Mouse (Mus musculus): ENCODE measurements around the gene Man1c1. TPM values are rescaled to one million over a fixed set of nuclear protein-coding genes. Genes with fewer than 3 reads are reported as not detected.
A peak's percentile ranks its signal among the peaks of the same experiment; 100 is the strongest.

Man1c1 gene
- total RNA-seq, 2 experiments from 2014 or later = 21.6 to 23.8 TPM

GRCm38 (mm10) chr4:134634001-134634400, 70.1 kb downstream of the Man1c1 start:
- DNase-seq = no peak

DNA sequence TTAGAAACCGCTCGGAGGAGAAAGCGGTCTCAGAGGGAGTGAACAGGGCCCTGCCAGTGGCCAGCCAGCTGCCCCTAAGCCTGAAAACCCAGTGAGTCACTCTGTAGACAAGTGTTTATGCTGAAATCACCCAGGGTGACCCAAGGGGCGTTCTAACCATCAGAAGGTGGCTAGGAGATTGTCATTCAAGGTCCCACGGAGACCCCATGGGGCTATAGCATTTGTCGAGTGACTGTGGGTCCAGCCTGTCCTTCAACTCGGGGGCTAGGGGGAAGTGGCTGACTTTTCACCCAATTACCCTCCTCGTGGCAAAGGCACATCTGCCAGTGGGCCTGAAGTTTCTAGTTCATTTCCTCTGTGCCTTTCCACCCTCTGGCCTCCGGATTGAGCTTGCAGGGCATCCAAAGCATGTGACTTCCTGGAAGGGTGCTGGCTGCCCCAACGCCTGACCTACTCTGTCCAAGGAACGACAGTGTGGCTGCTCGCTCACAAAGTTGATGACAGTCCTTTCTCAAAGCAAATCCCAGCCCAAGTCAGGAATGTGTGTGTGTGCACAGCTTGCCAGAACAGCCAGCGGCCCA, 71.9 kb downstream of the Man1c1 start:
- peak in 1 of 2 experiments; percentile 54 for DNase-seq

DNA sequence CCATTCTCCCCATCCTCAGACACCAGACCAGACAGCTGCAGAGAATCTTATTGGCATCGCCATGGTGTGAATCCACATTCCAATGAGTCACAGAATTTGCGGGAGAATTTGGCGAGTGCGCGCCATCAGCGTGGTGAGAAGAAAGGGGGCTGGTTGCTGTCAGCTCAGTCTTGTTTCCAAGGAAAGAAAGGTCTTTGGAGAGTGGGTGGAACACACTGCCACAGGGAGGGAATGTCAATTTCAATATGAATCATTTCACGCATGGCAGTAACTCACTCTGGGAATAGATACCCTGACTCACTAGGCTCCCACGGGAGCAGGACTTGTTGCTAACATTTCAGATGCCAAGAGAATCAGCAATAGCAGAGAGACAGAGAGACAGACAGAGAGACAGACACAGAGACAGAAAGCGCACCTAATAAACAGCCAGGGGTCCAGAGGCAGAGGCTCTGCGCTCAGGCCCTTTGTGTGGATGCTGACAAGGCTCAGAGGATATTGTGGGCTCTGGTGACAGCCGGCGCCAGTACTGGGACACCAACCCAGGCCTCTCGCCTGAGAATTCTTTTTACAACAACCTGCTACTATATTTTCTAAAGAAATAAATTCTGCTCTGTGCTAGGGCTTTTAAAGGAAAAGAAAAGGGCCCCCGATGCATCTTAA, 72.5 kb downstream of the Man1c1 start:
- peak; percentile 55 to 65 for DNase-seq

- no peak for DNase-seq
These were observed 75.3 kb downstream of the Man1c1 start for GRCm38 (mm10) chr4:134628575-134629384.

GRCm38 (mm10) chr4:134628058-134628457, 76.0 kb downstream of the Man1c1 start:
- no peak for DNase-seq

GRCm38 (mm10) chr4:134626883-134627282, 77.2 kb downstream of the Man1c1 start:
- no peak for DNase-seq

DNA sequence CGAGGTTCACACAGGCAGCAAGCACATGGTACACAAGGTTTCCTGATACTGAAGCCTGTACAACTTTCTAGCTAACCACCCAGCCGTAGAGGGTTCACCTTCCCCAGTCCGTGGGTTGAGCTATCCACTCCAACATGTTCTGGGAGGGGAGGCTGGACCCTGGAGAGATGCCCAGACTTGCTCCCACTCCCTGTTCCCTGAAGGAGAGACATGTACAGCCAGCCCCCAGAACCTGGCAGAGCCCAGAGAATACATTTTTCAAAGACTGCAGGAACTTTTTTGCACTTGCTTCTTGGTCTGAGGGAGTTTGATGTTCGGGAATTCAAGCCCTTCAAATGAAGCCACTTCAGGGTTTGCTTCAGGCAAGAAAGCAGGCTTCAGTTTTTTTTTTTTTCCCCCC, 77.7 kb downstream of the Man1c1 start:
- DNase-seq = no peak

DNA sequence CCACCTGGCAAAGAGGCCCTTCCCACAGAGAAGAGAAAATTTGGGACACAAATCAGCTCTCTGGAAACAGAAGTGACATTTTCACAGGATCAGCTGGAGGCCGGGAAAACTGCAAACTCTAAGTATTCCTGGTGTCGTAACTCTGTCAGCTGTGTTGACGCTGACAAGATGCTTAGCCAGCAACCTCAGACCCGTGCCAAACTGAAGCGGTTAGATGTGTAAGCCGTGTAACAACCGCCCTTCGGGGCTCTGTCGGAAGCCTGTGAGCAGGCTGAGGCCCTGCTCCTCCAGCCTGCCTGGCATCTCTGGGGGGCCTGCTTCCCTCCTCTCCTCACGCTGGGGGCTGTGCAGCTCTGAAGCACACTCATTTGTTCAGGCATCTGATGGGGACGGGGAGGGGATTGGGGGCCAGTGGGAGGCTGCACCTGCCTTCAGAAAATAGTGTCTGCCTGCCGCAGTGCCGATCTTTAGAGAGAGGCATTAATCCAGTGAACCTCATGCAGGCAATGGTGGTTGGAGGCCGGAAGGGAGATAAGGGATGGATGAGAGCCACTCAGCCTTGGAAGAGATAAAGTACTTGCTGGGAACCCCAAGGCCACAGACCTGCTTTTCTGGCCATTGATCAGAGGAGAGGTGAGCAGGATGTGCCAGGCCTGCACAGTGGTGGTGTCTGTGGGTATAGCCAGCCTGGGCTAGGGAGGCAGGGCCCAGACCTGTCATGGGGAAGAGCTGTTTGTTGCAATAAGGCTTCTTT, 79.8 kb downstream of the Man1c1 start:
- no peak for DNase-seq

- DNase-seq = no peak
These were observed 82.4 kb downstream of the Man1c1 start for GRCm38 (mm10) chr4:134621695-134622094.

- no peak for DNase-seq
These were observed 83.8 kb downstream of the Man1c1 start for GRCm38 (mm10) chr4:134620246-134620645.

DNA sequence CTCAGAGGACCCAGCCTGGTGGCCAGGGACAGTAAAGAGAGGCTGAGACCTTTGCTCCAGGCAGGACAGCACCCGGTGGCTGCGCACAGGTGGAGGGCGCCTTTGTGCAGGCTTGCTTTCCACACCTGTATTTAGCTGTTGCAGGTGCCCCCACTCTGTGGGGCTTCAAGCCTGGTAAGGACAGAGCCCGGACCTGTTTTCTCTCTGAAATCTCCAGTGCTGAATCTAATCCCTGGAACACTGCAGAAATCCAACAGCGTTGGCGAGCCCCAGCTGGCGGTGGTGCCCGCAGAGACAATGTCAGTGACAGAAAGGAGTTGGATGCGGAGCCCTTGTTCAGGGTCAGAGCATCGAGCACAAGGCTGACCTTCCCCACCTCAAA, 84.6 kb downstream of the Man1c1 start:
- no peak for DNase-seq

DNA sequence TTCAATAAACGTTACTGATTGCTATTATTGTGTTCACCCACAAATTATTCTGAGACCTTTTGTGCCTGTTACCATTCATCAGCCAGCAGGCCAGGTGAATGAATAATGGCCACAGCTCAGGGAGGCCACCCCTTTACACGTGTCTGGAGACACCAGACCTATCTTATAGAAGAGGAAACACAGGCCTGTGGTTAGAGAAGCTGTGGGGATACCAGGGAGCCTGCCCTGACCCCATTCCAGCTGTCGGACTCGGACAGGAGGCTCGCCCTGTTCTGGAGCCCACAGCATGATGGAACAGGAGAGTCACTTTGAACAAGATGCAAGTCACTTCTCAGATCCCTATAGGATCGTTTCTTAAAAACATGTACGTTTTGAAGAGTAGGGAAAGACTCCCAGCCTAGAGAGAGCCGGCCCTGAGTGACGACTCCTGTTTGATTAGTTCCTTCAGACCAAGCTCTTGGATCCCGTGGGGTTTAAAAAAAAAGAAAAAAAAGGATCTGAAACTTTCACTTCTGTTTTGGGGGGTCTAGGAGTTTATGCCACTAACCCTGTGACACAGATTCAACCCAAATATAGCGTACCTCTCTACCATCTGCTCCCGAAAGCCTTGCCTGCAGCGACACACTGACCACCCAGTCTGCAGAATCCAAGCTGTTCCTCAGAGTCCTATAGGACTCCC, 85.1 kb downstream of the Man1c1 start:
- DNase-seq = no peak

GRCm38 (mm10) chr4:134617779-134618178, 86.3 kb downstream of the Man1c1 start:
- DNase-seq = no peak

GRCm38 (mm10) chr4:134615929-134616625, 88.0 kb downstream of the Man1c1 start:
- DNase-seq = no peak

- DNase-seq = no peak
These were observed 91.9 kb downstream of the Man1c1 start for GRCm38 (mm10) chr4:134612070-134612667.

- no peak for DNase-seq
These were observed 93.5 kb downstream of the Man1c1 start for GRCm38 (mm10) chr4:134610616-134611015.

- no peak for DNase-seq
These were observed 96.4 kb downstream of the Man1c1 start for GRCm38 (mm10) chr4:134607679-134608078.

DNA sequence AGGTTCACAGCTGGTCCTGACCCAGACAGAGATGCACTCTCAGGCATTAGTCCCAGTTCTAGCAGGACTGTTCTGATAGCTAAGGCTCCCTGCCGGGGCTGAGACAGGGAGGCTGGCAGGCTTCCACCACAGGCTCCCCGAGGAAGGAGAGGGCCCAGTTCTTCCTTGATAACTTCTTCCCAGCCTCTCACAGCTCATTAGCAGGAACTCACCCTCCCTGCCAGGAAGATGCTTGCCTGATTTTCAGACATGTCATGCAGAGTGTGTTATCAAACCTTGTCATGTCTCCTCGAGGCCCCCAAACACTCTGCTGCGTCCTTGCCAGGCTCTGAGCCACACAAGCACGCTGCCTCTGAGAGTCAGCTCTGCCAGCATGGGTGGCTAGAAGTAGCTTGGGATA, 98.0 kb downstream of the Man1c1 start:
- no peak for DNase-seq

GRCm38 (mm10) chr4:134604472-134604871, 99.6 kb downstream of the Man1c1 start:
- no peak for DNase-seq

- no peak for DNase-seq
These were observed 100.5 kb downstream of the Man1c1 start for GRCm38 (mm10) chr4:134603553-134603952.

DNA sequence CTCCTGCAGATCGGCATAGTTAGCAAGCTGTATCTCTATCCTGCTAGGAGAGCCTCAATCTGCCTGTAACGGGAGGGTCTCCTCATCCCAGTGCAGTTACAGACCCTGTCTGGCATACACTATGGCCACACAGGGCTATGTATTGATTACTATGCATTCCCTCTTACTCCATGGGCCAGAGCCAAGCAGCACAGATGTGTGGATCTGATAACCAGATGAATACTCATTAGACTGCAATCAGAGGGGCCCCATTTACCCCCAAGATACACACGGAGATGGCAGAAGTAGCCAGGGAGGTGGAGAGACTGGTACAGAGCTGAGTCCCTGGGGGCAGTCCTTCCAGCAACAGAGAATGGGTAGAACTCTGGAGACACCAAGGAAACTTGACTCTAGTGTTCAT, 101.5 kb downstream of the Man1c1 start:
- no peak for DNase-seq
